In genomic region chr17:6079287-6080122, GRCm38 (mm10) we compare ENCODE assay signal across 7 mouse cellular contexts. TPM values are rescaled to one million over a fixed set of nuclear protein-coding genes. Genes with fewer than 3 reads are reported as not detected.
DNase-seq lines count a peak whose midpoint lies in the region; ATAC-seq lines count a peak whose summit lies in the region.

Gene Serac1, minus strand, starts transcription at chr17:6079741.
Gene Gtf2h5, plus strand, starts transcription at chr17:6079786.

- no peaks in the 10 kb centered on the region for H3K9me3 ChIP-seq in embryonic facial prominence, embryonic 10.5 days
- no peaks in the 10 kb centered on the region for H3K9me3 ChIP-seq in limb, embryonic 10.5 days (replicated peaks)
- H3K9me3 ChIP-seq in midbrain, embryonic 13.5 days: no peaks in the 10 kb centered on the region

- DNase-seq in adrenal gland, postnatal 10 days: peak; percentile 99
- peak; percentile 98 for DNase-seq in embryonic facial prominence, embryonic 10.5 days (ENCODE audit: low spot score)
- DNase-seq in kidney, adult 11 months: peak; percentile 96
- peak; percentile 98 for DNase-seq in limb, embryonic 10.5 days (ENCODE audit: low spot score)
- peak; percentile 99 for DNase-seq in spleen, adult 12 weeks (ENCODE audit: low spot score)

- peaks cover 17% of the 10 kb centered on the region for H3K4me1 ChIP-seq in embryonic facial prominence, embryonic 10.5 days
- H3K4me1 ChIP-seq in limb, embryonic 10.5 days: peaks cover 13% of the 10 kb centered on the region; the same call in 1 of the 2 replicates
- peaks cover 34% of the 10 kb centered on the region for H3K4me1 ChIP-seq in midbrain, embryonic 13.5 days (replicated peaks)

- under 1% methylated on average over 70 of the region's 70 CpGs for WGBS in embryonic facial prominence, embryonic 10.5 days
- under 1% methylated on average over 69 of the region's 70 CpGs for WGBS in limb, embryonic 10.5 days
- WGBS in midbrain, embryonic 13.5 days: under 1% methylated on average over 60 of the region's 70 CpGs

- H3K9ac ChIP-seq in midbrain, embryonic 13.5 days (replicated peaks): peak within 1 kb of the TSS; percentile 82

- peaks cover 23% of the 10 kb centered on the region for H3K36me3 ChIP-seq in embryonic facial prominence, embryonic 10.5 days (replicated peaks)
- H3K36me3 ChIP-seq in limb, embryonic 10.5 days: peaks cover 28% of the 10 kb centered on the region
- peaks cover 14% of the 10 kb centered on the region for H3K36me3 ChIP-seq in midbrain, embryonic 13.5 days

- H3K4me3 ChIP-seq in embryonic facial prominence, embryonic 10.5 days: peak within 1 kb of the TSS; percentile 91
- H3K4me3 ChIP-seq in limb, embryonic 10.5 days: peak within 1 kb of the TSS; percentile 76
- peak within 1 kb of the TSS; percentile 80 for H3K4me3 ChIP-seq in midbrain, embryonic 13.5 days (replicated peaks)

- H3K4me2 ChIP-seq in midbrain, embryonic 13.5 days (replicated peaks): peak within 1 kb of the TSS; percentile 68

- no peaks in the 10 kb centered on the region for H3K27me3 ChIP-seq in embryonic facial prominence, embryonic 10.5 days (replicated peaks; ENCODE audit: low read depth, poor library complexity, severe bottlenecking)
- 0 out of 2 replicates have a peak, but pooled peaks cover 5% of the 10 kb centered on the region for H3K27me3 ChIP-seq in limb, embryonic 10.5 days (ENCODE audit: low read depth, poor library complexity, severe bottlenecking)
- H3K27me3 ChIP-seq in midbrain, embryonic 13.5 days: no peaks in the 10 kb centered on the region

- peak; percentile 91 for ATAC-seq in granulocyte monocyte progenitor cell, adult 5-6 weeks (replicated peaks; ENCODE audit: poor library complexity, severe bottlenecking)
- ATAC-seq in midbrain, embryonic 13.5 days: peak; percentile 98

- peak within 1 kb of the TSS; percentile 89 for H3K27ac ChIP-seq in embryonic facial prominence, embryonic 10.5 days (replicated peaks)
- H3K27ac ChIP-seq in limb, embryonic 10.5 days: peak within 1 kb of the TSS; percentile 85
- H3K27ac ChIP-seq in midbrain, embryonic 13.5 days: peak within 1 kb of the TSS; percentile 91

RNA-seq across cellular contexts. Expression of gene Serac1, which starts in this region (rescaled TPM):
- 1 to 10 TPM; 5.4 to 8.2 TPM for total RNA-seq in adrenal gland, postnatal 10 days (2021)
- 7.3 and 8.1 TPM in 2 replicates for polyA plus RNA-seq in embryonic facial prominence, embryonic 10.5 days (2016; fragmentation: Nextera tagmentation; extraction: Ambion mirVana)
- 4.3 and 5.0 TPM in 2 replicates for total RNA-seq in granulocyte monocyte progenitor cell, adult 5-6 weeks (2014; fragmentation: Nextera tagmentation)
- total RNA-seq in granulocyte monocyte progenitor cell, adult 5-6 weeks (2017): 1.9 and 5.5 TPM in 2 replicates
- polyA plus RNA-seq in limb, embryonic 10.5 days (2016; fragmentation: Nextera tagmentation; extraction: Ambion mirVana): 5.3 and 6.8 TPM in 2 replicates
- polyA plus RNA-seq in midbrain, embryonic 13.5 days (2015; fragmentation: Nextera tagmentation; extraction: Ambion mirVana): 10.9 and 11.4 TPM in 2 replicates

RNA-seq across cellular contexts. Expression of gene Gtf2h5, which starts in this region (rescaled TPM):
- total RNA-seq in adrenal gland, postnatal 10 days (2021): 10 to 100 TPM; 90.9 to 96.9 TPM
- polyA plus RNA-seq in embryonic facial prominence, embryonic 10.5 days (2016; fragmentation: Nextera tagmentation; extraction: Ambion mirVana): 165 and 169 TPM in 2 replicates
- total RNA-seq in granulocyte monocyte progenitor cell, adult 5-6 weeks (2014; fragmentation: Nextera tagmentation): 63.8 and 77.1 TPM in 2 replicates
- 53.3 and 74.9 TPM in 2 replicates for total RNA-seq in granulocyte monocyte progenitor cell, adult 5-6 weeks (2017)
- 166 and 173 TPM in 2 replicates for polyA plus RNA-seq in limb, embryonic 10.5 days (2016; fragmentation: Nextera tagmentation; extraction: Ambion mirVana)
- polyA plus RNA-seq in midbrain, embryonic 13.5 days (2015; fragmentation: Nextera tagmentation; extraction: Ambion mirVana): 202 and 216 TPM in 2 replicates

Comparison
In these comparisons a context has a peak if more than half of its experiments do, and no peak if none do; other contexts are left out.
1. Peak in every context shown above with its lines: DNase-seq, ATAC-seq, H3K4me3 ChIP-seq and H3K27ac ChIP-seq.